Mouse (Mus musculus) limb, embryonic 13.5 days (tissue): ENCODE results near the gene Cbr4. TPM values are rescaled to one million over a fixed set of nuclear protein-coding genes. Genes with fewer than 3 reads are reported as not detected.

Experiments used
- ATAC-seq: fragments of 200-750 bp; cut with Nextera tagmentation; 2 replicates; pipeline ENCODE4 v1.8.0; 2017; ENCODE audit warnings: low read depth, moderate number of reproducible peaks, moderate TSS enrichment; ENCODE audit not compliant: low FRiP score
- H3K27ac ChIP-seq: fragments of 300-500 bp; sonication (generic); 2 replicates; pipeline ENCODE4 v1.5.1; 2015; ENCODE audit warnings: inconsistent platforms, mild to moderate bottlenecking, moderate library complexity
- H3K27me3 ChIP-seq: fragments of 300-500 bp; sonication (generic); 2 replicates; pipeline ENCODE4 v1.6.1; 2015; ENCODE audit warnings: mild to moderate bottlenecking, inconsistent platforms
- H3K36me3 ChIP-seq: fragments of 300-500 bp; sonication (generic); 2 replicates; pipeline ENCODE4 v1.6.1; 2015; ENCODE audit warnings: inconsistent platforms, mild to moderate bottlenecking, moderate library complexity
- H3K4me1 ChIP-seq: fragments of 300-500 bp; sonication (generic); 2 replicates; pipeline ENCODE4 v1.6.1; 2015; ENCODE audit warnings: inconsistent platforms
- H3K4me2 ChIP-seq: fragments of 300-500 bp; sonication (generic); replicated peaks from 2 replicates; pipeline ENCODE4 v1.6.1; 2015; ENCODE audit warnings: inconsistent platforms, mild to moderate bottlenecking, moderate library complexity
- H3K4me3 ChIP-seq: fragments of 300-500 bp; sonication (generic); 2 replicates; pipeline ENCODE4 v1.5.1; 2015; ENCODE audit warnings: moderate library complexity, mild to moderate bottlenecking, inconsistent platforms
- H3K9ac ChIP-seq: fragments of 300-500 bp; sonication (generic); 2 replicates; pipeline ENCODE4 v1.6.1; 2015; ENCODE audit warnings: mild to moderate bottlenecking, inconsistent platforms
- H3K9me3 ChIP-seq: fragments of 300-500 bp; sonication (generic); 2 replicates; pipeline ENCODE4 v1.6.1; 2016; ENCODE audit warnings: inconsistent platforms
- WGBS: fragments of 180-500 bp; shearing (Covaris S2); methylation state at CpG from one replicate; pipeline ENCODE4 v1.1.7; 2015; 5-methylcytosine and 5-hydroxymethylcytosine counted together
- polyA plus RNA-seq: library from polyadenylated mRNA; unstranded; fragments of >200 nt; fragmentation: Nextera tagmentation; extraction: Ambion mirVana; gene quantifications from 2 replicates; pipeline ENCODE4 v1.2.1, GENCODE M21; 2015

The Cbr4 gene
- polyA plus RNA-seq, 1 experiment from 2014 or later = 30.9 TPM

GRCm38 (mm10) chr8:61467553-61467815 is 20.1 kb upstream of the Cbr4 start:
- H3K4me2 ChIP-seq = no peak overlapping the region
- no peaks in the 10 kb centered on the region for H3K36me3 ChIP-seq

GRCm38 (mm10) chr8:61470213-61470612 is 17.3 kb upstream of the Cbr4 start:
- H3K4me2 ChIP-seq = no peak overlapping the region
- no peak for ATAC-seq
- no peak overlapping the region for H3K4me3 ChIP-seq
- 81% methylated on average over 4 of the region's 4 CpGs for WGBS
- no peaks in the 10 kb centered on the region for H3K27me3 ChIP-seq
- no peaks in the 10 kb centered on the region for H3K9me3 ChIP-seq
- no peaks in the 10 kb centered on the region for H3K4me1 ChIP-seq
- H3K9ac ChIP-seq = no peak overlapping the region
- no peak overlapping the region for H3K27ac ChIP-seq
- H3K36me3 ChIP-seq = no peaks in the 10 kb centered on the region

More at GRCm38 (mm10) chr8:61467553-61467815, 20.1 kb upstream of the Cbr4 start:
- ATAC-seq = no peak
- Histone ChIP-seq H3K27me3 (no peaks in the 10 kb centered on the region), H3K9me3 (no peaks in the 10 kb centered on the region), H3K9ac (no peak overlapping the region), H3K27ac (no peak overlapping the region), H3K4me1 (no peaks in the 10 kb centered on the region), H3K4me3 (no peak overlapping the region)
- 90% methylated on average over 3 of the region's 3 CpGs for WGBS

- H3K9me3 ChIP-seq = no peaks in the 10 kb centered on the region
- H3K4me1 ChIP-seq = no peaks in the 10 kb centered on the region
- H3K9ac ChIP-seq = no peak overlapping the region
- no peaks in the 10 kb centered on the region for H3K36me3 ChIP-seq
- H3K27me3 ChIP-seq = no peaks in the 10 kb centered on the region
- WGBS = 57% methylated on average over 6 of the region's 6 CpGs
- H3K4me2 ChIP-seq = no peak overlapping the region
- no peak for ATAC-seq
- H3K27ac ChIP-seq = no peak overlapping the region
- no peak overlapping the region for H3K4me3 ChIP-seq
These were observed 12.3 kb upstream of the Cbr4 start for GRCm38 (mm10) chr8:61475251-61475673.

- Histone ChIP-seq H3K4me2 (no peak overlapping the region), H3K27me3 (no peaks in the 10 kb centered on the region), H3K36me3 (no peaks in the 10 kb centered on the region), H3K27ac (no peak overlapping the region), H3K4me1 (no peaks in the 10 kb centered on the region), H3K9ac (no peak overlapping the region), H3K4me3 (no peak overlapping the region), H3K9me3 (no peaks in the 10 kb centered on the region)
- WGBS = 90% methylated on average over 9 of the region's 9 CpGs
- ATAC-seq = no peak
These were observed 11.4 kb upstream of the Cbr4 start for GRCm38 (mm10) chr8:61476160-61476559.

GRCm38 (mm10) chr8:61478150-61478549 is 9.4 kb upstream of the Cbr4 start:
- Histone ChIP-seq H3K36me3 (no peaks in the 10 kb centered on the region), H3K9ac (no peak overlapping the region), H3K4me3 (no peak overlapping the region), H3K4me1 (no peaks in the 10 kb centered on the region), H3K9me3 (no peaks in the 10 kb centered on the region), H3K27me3 (no peaks in the 10 kb centered on the region), H3K4me2 (no peak overlapping the region), H3K27ac (no peak overlapping the region)
- WGBS = 94% methylated on average over 4 of the region's 4 CpGs
- no peak for ATAC-seq

GRCm38 (mm10) chr8:61478793-61479192 is 8.7 kb upstream of the Cbr4 start:
- no peaks in the 10 kb centered on the region for H3K36me3 ChIP-seq
- H3K4me1 ChIP-seq = no peaks in the 10 kb centered on the region
- H3K27me3 ChIP-seq = no peaks in the 10 kb centered on the region
- no peak overlapping the region for H3K4me3 ChIP-seq
- H3K4me2 ChIP-seq = no peak overlapping the region
- no peak overlapping the region for H3K27ac ChIP-seq
- 73% methylated on average over 8 of the region's 8 CpGs for WGBS
- no peak for ATAC-seq
- H3K9ac ChIP-seq = no peak overlapping the region
- H3K9me3 ChIP-seq = no peaks in the 10 kb centered on the region

GRCm38 (mm10) chr8:61479506-61480214 is 7.9 kb upstream of the Cbr4 start:
- no peak overlapping the region for H3K9ac ChIP-seq
- H3K27me3 ChIP-seq = no peaks in the 10 kb centered on the region
- peak; percentile 64; the same call in 1 of the 2 replicates for ATAC-seq
- no peaks in the 10 kb centered on the region for H3K9me3 ChIP-seq
- H3K4me3 ChIP-seq = no peak overlapping the region
- H3K4me2 ChIP-seq = no peak overlapping the region
- WGBS = 54% methylated on average over 11 of the region's 11 CpGs
- no peak overlapping the region for H3K27ac ChIP-seq
- no peaks in the 10 kb centered on the region for H3K36me3 ChIP-seq
- H3K4me1 ChIP-seq = no peaks in the 10 kb centered on the region

- WGBS = 89% methylated on average over 14 of the region's 14 CpGs
- Histone ChIP-seq H3K27me3 (no peaks in the 10 kb centered on the region), H3K27ac (no peak overlapping the region), H3K4me2 (no peak overlapping the region), H3K9ac (no peak overlapping the region), H3K36me3 (no peaks in the 10 kb centered on the region), H3K9me3 (no peaks in the 10 kb centered on the region), H3K4me1 (no peaks in the 10 kb centered on the region), H3K4me3 (no peak overlapping the region)
- ATAC-seq = no peak
These were observed 7.1 kb upstream of the Cbr4 start for GRCm38 (mm10) chr8:61480260-61480967.

- no peaks in the 10 kb centered on the region for H3K9me3 ChIP-seq
- no peaks in the 10 kb centered on the region for H3K27me3 ChIP-seq
- H3K4me3 ChIP-seq = peak overlapping the region; percentile 60; the same call in 1 of the 2 replicates
- ATAC-seq = 0 out of 2 replicates have a peak, but pooled peaks have one; percentile 2
- no peak overlapping the region for H3K27ac ChIP-seq
- H3K4me2 ChIP-seq = no peak overlapping the region
- H3K9ac ChIP-seq = no peak overlapping the region; the same call in 1 of the 2 replicates
- H3K36me3 ChIP-seq = peaks cover 3% of the 10 kb centered on the region; the same call in 1 of the 2 replicates
- peaks cover 7% of the 10 kb centered on the region for H3K4me1 ChIP-seq
- 95% methylated on average over 2 of the region's 2 CpGs for WGBS
These were observed 508 bp upstream of the Cbr4 start for GRCm38 (mm10) chr8:61486923-61487529.

GRCm38 (mm10) chr8:61488631-61489030 is 1.1 kb downstream of the Cbr4 start:
- Histone ChIP-seq H3K36me3 (peaks cover 10% of the 10 kb centered on the region; the same call in 1 of the 2 replicates), H3K27me3 (no peaks in the 10 kb centered on the region), H3K27ac (no peak overlapping the region), H3K9ac (no peak overlapping the region), H3K4me2 (peak overlapping the region; percentile 75), H3K9me3 (no peaks in the 10 kb centered on the region), H3K4me1 (peaks cover 7% of the 10 kb centered on the region), H3K4me3 (peak overlapping the region; percentile 60)
- no peak for ATAC-seq
- WGBS = 94% methylated on average over 8 of the region's 8 CpGs

- Histone ChIP-seq H3K9ac (no peak overlapping the region), H3K27me3 (no peaks in the 10 kb centered on the region), H3K4me1 (peaks cover 3% of the 10 kb centered on the region; the same call in 1 of the 2 replicates), H3K4me3 (no peak overlapping the region), H3K9me3 (no peaks in the 10 kb centered on the region), H3K27ac (no peak overlapping the region), H3K36me3 (peaks cover 24% of the 10 kb centered on the region), H3K4me2 (no peak overlapping the region)
- ATAC-seq = no peak
- 88% methylated on average over 4 of the region's 4 CpGs for WGBS
These were observed 9.6 kb downstream of the Cbr4 start for GRCm38 (mm10) chr8:61497110-61497509.

GRCm38 (mm10) chr8:61499035-61499434 is 11.5 kb downstream of the Cbr4 start:
- Histone ChIP-seq H3K4me3 (no peak overlapping the region), H3K9ac (no peak overlapping the region), H3K9me3 (no peaks in the 10 kb centered on the region), H3K27me3 (no peaks in the 10 kb centered on the region), H3K27ac (no peak overlapping the region), H3K4me2 (no peak overlapping the region), H3K36me3 (peaks cover 19% of the 10 kb centered on the region), H3K4me1 (peaks cover 3% of the 10 kb centered on the region; the same call in 1 of the 2 replicates)
- WGBS = 53% methylated on average over 4 of the region's 4 CpGs
- ATAC-seq = no peak
